Mouse (Mus musculus) cortical plate, adult 2 months (tissue): ENCODE measurements around the gene Rusc1.
"Not testable (repeated sequence)": the region's sequence is repeated elsewhere in the genome, so short reads cannot be mapped to it uniquely, and the experiment has no call there.

ENCODE experiments used
- CTCF ChIP-seq: fragments of 200-500 bp; IDR thresholded peaks from 2 replicates; pipeline ENCODE4 v1.5.1; 2011; ENCODE audit warnings: mild to moderate bottlenecking, control low read depth, low read length; ENCODE audit not compliant: insufficient read depth; ENCODE audit errors: extremely low read depth
- POLR2A ChIP-seq: fragments of 200-500 bp; IDR thresholded peaks from 2 replicates; pipeline ENCODE4 v1.6.1; 2011; ENCODE audit warnings: mild to moderate bottlenecking, low read length, control low read depth; ENCODE audit not compliant: insufficient read depth; ENCODE audit errors: extremely low read depth

DNA sequence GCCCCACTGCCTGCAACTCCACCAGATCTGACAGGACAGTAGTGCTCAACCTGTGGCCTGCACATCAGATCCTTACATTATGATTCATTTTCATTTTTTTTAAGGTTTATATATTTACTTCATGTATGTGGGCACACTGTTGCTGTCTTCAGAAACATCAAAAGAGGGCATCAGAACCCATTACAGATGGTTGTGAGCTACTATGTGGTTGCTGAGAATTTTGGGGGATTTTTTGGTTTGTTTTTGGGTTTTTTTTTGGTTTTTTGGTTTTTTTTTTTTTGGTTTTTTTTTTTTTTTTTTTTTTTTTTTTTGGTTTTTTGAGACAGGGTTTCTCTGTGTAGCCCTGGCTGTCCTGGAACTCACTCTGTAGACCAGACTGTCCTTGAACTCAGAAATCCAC lies 10.8 kb downstream of the Rusc1 start:
- TF ChIP-seq POLR2A, CTCF: not testable (repeated sequence)
